8 mouse cellular contexts compared by ENCODE assay signal in the genomic region with DNA sequence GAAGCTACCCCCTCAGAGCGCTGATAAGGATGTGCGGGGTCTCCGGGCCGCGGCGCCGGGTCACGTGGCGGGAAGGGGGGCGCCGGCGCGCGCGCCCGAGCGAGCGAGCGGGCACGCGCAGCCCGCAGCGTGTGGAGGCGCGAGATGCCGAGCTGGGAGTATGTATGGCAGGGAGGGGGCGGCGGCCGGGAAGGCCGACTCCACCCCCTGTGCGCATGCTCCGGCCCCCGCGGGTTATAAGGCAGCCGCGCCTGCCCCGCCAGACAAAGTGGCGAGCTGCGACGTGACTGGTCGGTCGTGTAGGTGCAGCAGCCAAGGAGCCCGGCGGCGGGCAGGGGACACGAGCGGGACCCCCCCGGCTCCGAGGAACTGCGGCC. TPM values are rescaled to one million over a fixed set of nuclear protein-coding genes. Genes with fewer than 3 reads are reported as not detected.
DNase-seq lines count a peak whose midpoint lies in the region; ATAC-seq lines count a peak whose summit lies in the region.

A gene (plus strand): TSS at position 266 of the 377 bp plus-strand sequence.

- no peaks in the 10 kb centered on the region for H3K36me3 ChIP-seq in embryonic facial prominence, embryonic 14.5 days (ENCODE audit: control insufficient read depth, insufficient read depth, low read length)
- H3K36me3 ChIP-seq in kidney, embryonic 14.5 days (ENCODE audit: control insufficient read depth, insufficient read depth, low read length): no peaks in the 10 kb centered on the region
- no peaks in the 10 kb centered on the region for H3K36me3 ChIP-seq in limb, embryonic 15.5 days

- peak within 1 kb of the TSS; percentile 89 for H3K9ac ChIP-seq in embryonic facial prominence, embryonic 14.5 days (ENCODE audit: low read depth, low read length)
- peak within 1 kb of the TSS; percentile 87 for H3K9ac ChIP-seq in kidney, embryonic 14.5 days (ENCODE audit: low read depth, low read length)
- peak within 1 kb of the TSS; percentile 71 for H3K9ac ChIP-seq in limb, embryonic 15.5 days

- peak within 1 kb of the TSS; percentile 77 for H3K4me2 ChIP-seq in embryonic facial prominence, embryonic 14.5 days (ENCODE audit: low read depth, low read length)
- H3K4me2 ChIP-seq in kidney, embryonic 14.5 days (replicated peaks; ENCODE audit: low read depth, low read length): peak within 1 kb of the TSS; percentile 97
- H3K4me2 ChIP-seq in limb, embryonic 15.5 days: peak within 1 kb of the TSS; percentile 92

- peak; percentile 98 for ATAC-seq in embryonic facial prominence, embryonic 14.5 days (ENCODE audit: low read depth)
- peak; percentile 98 for ATAC-seq in kidney, embryonic 14.5 days (ENCODE audit: low FRiP score, low TSS enrichment)
- ATAC-seq in limb, embryonic 15.5 days (ENCODE audit: insufficient number of reproducible peaks, low FRiP score, low TSS enrichment, low read depth): peak; percentile 98

- H3K27ac ChIP-seq in embryonic facial prominence, embryonic 14.5 days (replicated peaks; ENCODE audit: low read depth, low read length): peak within 1 kb of the TSS; percentile 70
- peak within 1 kb of the TSS; percentile 70 for H3K27ac ChIP-seq in kidney, embryonic 14.5 days (ENCODE audit: low read depth, low read length)
- peak within 1 kb of the TSS; percentile 81 for H3K27ac ChIP-seq in limb, embryonic 15.5 days

- H3K9me3 ChIP-seq in embryonic facial prominence, embryonic 14.5 days (ENCODE audit: control insufficient read depth, low read length): no peaks in the 10 kb centered on the region
- H3K9me3 ChIP-seq in kidney, embryonic 14.5 days (ENCODE audit: control insufficient read depth, low read length): no peaks in the 10 kb centered on the region
- H3K9me3 ChIP-seq in limb, embryonic 15.5 days: no peaks in the 10 kb centered on the region

- peak; percentile 89 for DNase-seq in 3T3-L1 (ENCODE audit: low read depth, low spot score)
- DNase-seq in adrenal gland, postnatal 4 days (ENCODE audit: low spot score in 2 of 2): peak; percentile 84 to 85
- DNase-seq in embryonic facial prominence, embryonic 14.5 days (ENCODE audit: low spot score): peak; percentile 96
- peak; percentile 85 for DNase-seq in heart, adult 8-10 months (ENCODE audit: low spot score)
- DNase-seq in monocyte, adult 2 months (ENCODE audit: low read depth in 1 of 2, low spot score in 2 of 2): peak; percentile 57 to 67
- peak; percentile 88 to 91 for DNase-seq in spleen, postnatal 36 days (ENCODE audit: low spot score in 2 of 2)

- H3K4me3 ChIP-seq in embryonic facial prominence, embryonic 14.5 days (ENCODE audit: low read depth, low read length): peak within 1 kb of the TSS; percentile 91
- peak within 1 kb of the TSS; percentile 89 for H3K4me3 ChIP-seq in kidney, embryonic 14.5 days (ENCODE audit: low read length)
- H3K4me3 ChIP-seq in limb, embryonic 15.5 days: peak within 1 kb of the TSS; percentile 91

- 1% methylated on average over 20 of the region's 50 CpGs for WGBS in embryonic facial prominence, embryonic 14.5 days
- under 1% methylated on average over 50 of the region's 50 CpGs for WGBS in kidney, embryonic 14.5 days
- under 1% methylated on average over 50 of the region's 50 CpGs for WGBS in limb, embryonic 15.5 days

- H3K27me3 ChIP-seq in embryonic facial prominence, embryonic 14.5 days (replicated peaks; ENCODE audit: control insufficient read depth, insufficient read depth, low read length): no peaks in the 10 kb centered on the region
- H3K27me3 ChIP-seq in kidney, embryonic 14.5 days (ENCODE audit: control insufficient read depth, insufficient read depth, low read length): no peaks in the 10 kb centered on the region
- no peaks in the 10 kb centered on the region for H3K27me3 ChIP-seq in limb, embryonic 15.5 days

- H3K4me1 ChIP-seq in embryonic facial prominence, embryonic 14.5 days (ENCODE audit: control insufficient read depth, insufficient read depth, low read length): peaks cover 6% of the 10 kb centered on the region; the same call in 1 of the 2 replicates
- H3K4me1 ChIP-seq in kidney, embryonic 14.5 days (ENCODE audit: control insufficient read depth, insufficient read depth, low read length): no peaks in the 10 kb centered on the region
- H3K4me1 ChIP-seq in limb, embryonic 15.5 days: peaks cover 3% of the 10 kb centered on the region; the same call in 1 of the 2 replicates

RNA-seq across cellular contexts. Expression of the gene that starts here (rescaled TPM):
- total RNA-seq in adrenal gland, postnatal 4 days (2021): 10 to 100 TPM; 57.6 to 63.5 TPM
- 30.9 and 39.2 TPM in 2 replicates for polyA plus RNA-seq in embryonic facial prominence, embryonic 14.5 days (2014; fragmentation: Nextera tagmentation; extraction: Ambion mirVana)
- total RNA-seq in heart, adult 8-10 months (2022): 100 to 1,000 TPM; 150 to 176 (median 163) TPM
- 34.1 and 55.2 TPM in 2 replicates for polyA plus RNA-seq in kidney, embryonic 14.5 days (2014; fragmentation: Nextera tagmentation; extraction: Ambion mirVana)
- 43.7 and 45.6 TPM in 2 replicates for polyA plus RNA-seq in limb, embryonic 15.5 days (2015; fragmentation: Nextera tagmentation; extraction: Ambion mirVana)

Comparison
In these comparisons a context has a peak if more than half of its experiments do, and no peak if none do; other contexts are left out.
1. Peak in every context shown above with its lines: DNase-seq, ATAC-seq, H3K4me3 ChIP-seq and H3K27ac ChIP-seq.